Mouse (Mus musculus) urinary bladder, postnatal 0 days (tissue): ENCODE results near the gene Rbp7. TPM values are rescaled to one million over a fixed set of nuclear protein-coding genes. Genes with fewer than 3 reads are reported as not detected.

ENCODE experiments used
- polyA plus RNA-seq: library from polyadenylated mRNA; unstranded; fragments of >200 nt; fragmentation: Nextera tagmentation; extraction: Ambion mirVana; gene quantifications from 2 replicates; pipeline ENCODE4 v1.2.1, GENCODE M21; 2015

Rbp7 gene
- polyA plus RNA-seq = 0.51 and 1.5 TPM in 2 replicates

GRCm38 (mm10) chr4:149454879-149455278 lies at the start of gene Rbp7:
TSS of gene Rbp7 (minus strand) at chr4:149454978.

GRCm38 (mm10) chr4:149485053-149485824 lies 30.5 kb upstream of the Rbp7 start, which contains the start of the genes Nmnat1 and Lzic:
TSS of gene Nmnat1 (minus strand) at chr4:149485202.
TSS of gene Lzic (plus strand) at chr4:149485229.

GRCm38 (mm10) chr4:149477078-149477477 lies 22.3 kb upstream of the Rbp7 start, which contains the start of gene Tmem274:
TSS of gene Tmem274 (plus strand) at chr4:149477378.

DNA sequence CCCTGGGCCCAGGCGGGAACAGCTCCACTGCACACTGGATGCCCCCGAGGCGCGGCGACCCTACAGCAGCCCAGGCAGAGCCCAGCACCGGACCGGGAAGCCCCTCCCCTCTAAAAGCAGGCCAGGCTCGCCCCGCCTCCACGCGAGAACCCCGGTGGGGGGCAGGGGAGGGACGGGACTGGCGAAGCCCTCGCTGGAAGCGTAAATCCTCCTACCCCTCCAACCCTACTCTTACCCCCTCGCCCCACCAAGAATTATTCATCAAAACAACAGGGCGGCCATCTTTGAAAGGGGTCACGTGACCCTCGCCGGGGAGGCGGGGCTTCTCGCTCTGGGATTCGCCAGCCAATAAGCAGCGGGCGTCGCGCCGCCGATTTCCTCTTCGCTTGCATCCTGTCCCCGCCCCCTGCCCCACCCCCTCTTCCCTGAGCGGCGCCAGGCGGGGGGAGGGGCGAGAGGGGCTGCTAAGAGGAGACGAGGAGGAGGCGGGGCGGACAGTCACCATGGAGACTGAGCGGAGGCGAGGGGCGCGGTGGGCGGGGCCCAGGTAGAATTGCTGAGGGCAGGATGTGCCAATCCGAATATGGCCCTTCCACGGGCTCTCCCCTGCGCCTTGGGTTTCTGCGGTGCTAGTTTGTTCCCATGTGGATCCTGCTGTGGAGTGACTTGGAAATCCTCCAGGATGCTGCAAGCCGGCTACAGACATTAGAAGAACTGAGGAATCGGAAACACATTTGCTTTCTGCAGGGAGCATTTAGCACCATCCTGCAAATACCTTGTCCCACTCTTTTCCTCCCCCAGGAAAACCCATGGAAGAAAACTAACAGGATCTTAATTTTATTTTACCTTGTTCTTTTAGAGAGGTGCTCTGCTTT lies 28.2 kb downstream of the Rbp7 start, which contains the start of gene Ube4b:
Gene Ube4b, minus strand, starts transcription at position 425 of the 875 bp plus-strand sequence.

Other genes starting within 250 kb of the Rbp7 start
- gene Kif1b, start 147.3 kb downstream of the Rbp7 start, polyA plus RNA-seq = 18.1 and 24.7 TPM in 2 replicates
- gene Ube4b, start 28.2 kb downstream of the Rbp7 start, polyA plus RNA-seq = 19.8 and 20.5 TPM in 2 replicates
- not detected in 2 replicates for gene Tmem274, start 22.4 kb upstream of the Rbp7 start, polyA plus RNA-seq
- gene Nmnat1, start 30.2 kb upstream of the Rbp7 start, polyA plus RNA-seq = 9.2 and 9.7 TPM in 2 replicates
- 26.0 and 28.8 TPM in 2 replicates for gene Lzic, start 30.3 kb upstream of the Rbp7 start, polyA plus RNA-seq
- 28.6 and 34.1 TPM in 2 replicates for gene Ctnnbip1, start 63.3 kb upstream of the Rbp7 start, polyA plus RNA-seq
- 28.8 and 32.3 TPM in 2 replicates for gene Clstn1, start 131.5 kb upstream of the Rbp7 start, polyA plus RNA-seq
- gene Pik3cd, start 247.6 kb upstream of the Rbp7 start, polyA plus RNA-seq = 5.0 and 5.1 TPM in 2 replicates